Mouse (Mus musculus): ENCODE data around the gene Ncoa1. TPM values are rescaled to one million over a fixed set of nuclear protein-coding genes. Genes with fewer than 3 reads are reported as not detected.

The Ncoa1 gene
- polyA plus RNA-seq, 1 experiment = 39.8 TPM

GRCm38 (mm10) chr12:4431978-4432377, 45.0 kb downstream of the Ncoa1 start:
- no peak for DNase-seq (ENCODE audit: low read depth)
- no peak for TF ChIP-seq POLR2A (IDR thresholded peaks at IDR 0.05; ENCODE audit: borderline replicate concordance, extremely low read depth, insufficient read depth, insufficient read length, poor library complexity, severe bottlenecking)
- no peak for TF ChIP-seq CTCF (IDR thresholded peaks at IDR 0.05; ENCODE audit: borderline replicate concordance, extremely low read depth, insufficient read depth, insufficient read length)

GRCm38 (mm10) chr12:4430061-4430825, 46.7 kb downstream of the Ncoa1 start:
- TF ChIP-seq POLR2A (IDR thresholded peaks at IDR 0.05; ENCODE audit: borderline replicate concordance, extremely low read depth, insufficient read depth, insufficient read length, poor library complexity, severe bottlenecking) (no peak), CTCF (IDR thresholded peaks at IDR 0.05; ENCODE audit: borderline replicate concordance, extremely low read depth, insufficient read depth, insufficient read length) (no peak)
- no peak for DNase-seq (ENCODE audit: low read depth)

GRCm38 (mm10) chr12:4418824-4419223, 58.2 kb downstream of the Ncoa1 start:
- no peak for DNase-seq (ENCODE audit: low read depth)

GRCm38 (mm10) chr12:4417626-4418263, 59.2 kb downstream of the Ncoa1 start:
- peak; percentile 59 for DNase-seq (ENCODE audit: low read depth)
- no peak for TF ChIP-seq CTCF (IDR thresholded peaks at IDR 0.05; ENCODE audit: borderline replicate concordance, extremely low read depth, insufficient read depth, insufficient read length)
- TF ChIP-seq POLR2A (IDR thresholded peaks at IDR 0.05; ENCODE audit: borderline replicate concordance, extremely low read depth, insufficient read depth, insufficient read length, poor library complexity, severe bottlenecking) = no peak

More at GRCm38 (mm10) chr12:4418824-4419223, 58.2 kb downstream of the Ncoa1 start:
- TF ChIP-seq POLR2A (IDR thresholded peaks at IDR 0.05; ENCODE audit: borderline replicate concordance, extremely low read depth, insufficient read depth, insufficient read length, poor library complexity, severe bottlenecking) (no peak), CTCF (IDR thresholded peaks at IDR 0.05; ENCODE audit: borderline replicate concordance, extremely low read depth, insufficient read depth, insufficient read length) (no peak)

GRCm38 (mm10) chr12:4407085-4407484, 69.9 kb downstream of the Ncoa1 start:
- peak; percentile 56 for DNase-seq (ENCODE audit: low read depth)
- no peak for TF ChIP-seq POLR2A (IDR thresholded peaks at IDR 0.05; ENCODE audit: borderline replicate concordance, extremely low read depth, insufficient read depth, insufficient read length, poor library complexity, severe bottlenecking)

- DNase-seq (ENCODE audit: low read depth) = no peak
- TF ChIP-seq CTCF (IDR thresholded peaks at IDR 0.05; ENCODE audit: borderline replicate concordance, extremely low read depth, insufficient read depth, insufficient read length) (no peak), POLR2A (IDR thresholded peaks at IDR 0.05; ENCODE audit: borderline replicate concordance, extremely low read depth, insufficient read depth, insufficient read length, poor library complexity, severe bottlenecking) (no peak)
These were observed 70.8 kb downstream of the Ncoa1 start for GRCm38 (mm10) chr12:4406155-4406554.

GRCm38 (mm10) chr12:4403206-4403605, 73.8 kb downstream of the Ncoa1 start:
- no peak for DNase-seq (ENCODE audit: low read depth)
- TF ChIP-seq CTCF (IDR thresholded peaks at IDR 0.05; ENCODE audit: borderline replicate concordance, extremely low read depth, insufficient read depth, insufficient read length) (no peak), POLR2A (IDR thresholded peaks at IDR 0.05; ENCODE audit: borderline replicate concordance, extremely low read depth, insufficient read depth, insufficient read length, poor library complexity, severe bottlenecking) (no peak)

GRCm38 (mm10) chr12:4396221-4396620, 80.8 kb downstream of the Ncoa1 start:
- no peak for DNase-seq (ENCODE audit: low read depth)
- no peak for TF ChIP-seq CTCF (IDR thresholded peaks at IDR 0.05; ENCODE audit: borderline replicate concordance, extremely low read depth, insufficient read depth, insufficient read length)
- TF ChIP-seq POLR2A (IDR thresholded peaks at IDR 0.05; ENCODE audit: borderline replicate concordance, extremely low read depth, insufficient read depth, insufficient read length, poor library complexity, severe bottlenecking) = no peak

GRCm38 (mm10) chr12:4392590-4392989, 84.4 kb downstream of the Ncoa1 start:
- no peak for DNase-seq (ENCODE audit: low read depth)
- TF ChIP-seq POLR2A (IDR thresholded peaks at IDR 0.05; ENCODE audit: borderline replicate concordance, extremely low read depth, insufficient read depth, insufficient read length, poor library complexity, severe bottlenecking) = no peak
- no peak; the same call in 1 of the 2 replicates for TF ChIP-seq CTCF (IDR thresholded peaks at IDR 0.05; ENCODE audit: borderline replicate concordance, extremely low read depth, insufficient read depth, insufficient read length)

- TF ChIP-seq CTCF (IDR thresholded peaks at IDR 0.05; ENCODE audit: borderline replicate concordance, extremely low read depth, insufficient read depth, insufficient read length) (no peak), POLR2A (IDR thresholded peaks at IDR 0.05; ENCODE audit: borderline replicate concordance, extremely low read depth, insufficient read depth, insufficient read length, poor library complexity, severe bottlenecking) (no peak)
- DNase-seq (ENCODE audit: low read depth) = no peak
These were observed 84.9 kb downstream of the Ncoa1 start for GRCm38 (mm10) chr12:4392074-4392473.

GRCm38 (mm10) chr12:4391256-4391655, 85.7 kb downstream of the Ncoa1 start:
- DNase-seq (ENCODE audit: low read depth) = no peak
- TF ChIP-seq CTCF (IDR thresholded peaks at IDR 0.05; ENCODE audit: borderline replicate concordance, extremely low read depth, insufficient read depth, insufficient read length) = no peak
- TF ChIP-seq POLR2A (IDR thresholded peaks at IDR 0.05; ENCODE audit: borderline replicate concordance, extremely low read depth, insufficient read depth, insufficient read length, poor library complexity, severe bottlenecking) = no peak

GRCm38 (mm10) chr12:4390721-4391120, 86.3 kb downstream of the Ncoa1 start:
- TF ChIP-seq POLR2A (IDR thresholded peaks at IDR 0.05; ENCODE audit: borderline replicate concordance, extremely low read depth, insufficient read depth, insufficient read length, poor library complexity, severe bottlenecking) (no peak), CTCF (IDR thresholded peaks at IDR 0.05; ENCODE audit: borderline replicate concordance, extremely low read depth, insufficient read depth, insufficient read length) (no peak)
- no peak for DNase-seq (ENCODE audit: low read depth)
